Mouse (Mus musculus) 3134 (cell line): ENCODE measurements around the gene Pex6.
A peak's percentile ranks its signal among the peaks of the same experiment; 100 is the strongest.

Experiments
- DNase-seq: peaks from one replicate; pipeline ENCODE4 v3.0.0-alpha.2; 2011; ENCODE audit warnings: low spot score; ENCODE audit not compliant: insufficient read length; ENCODE audit errors: extremely low read depth

Pex6 gene

GRCm38 (mm10) chr17:46772404-46773277 is 61.4 kb downstream of the Pex6 start, which contains the start of gene 2310039H08Rik:
TSS of gene 2310039H08Rik (plus strand) at chr17:46772635.
- DNase-seq, result peak; percentile 94

GRCm38 (mm10) chr17:46773278-46774130 is 62.2 kb downstream of the Pex6 start:
- DNase-seq, result peak; percentile 58

GRCm38 (mm10) chr17:46774131-46774472 is 62.8 kb downstream of the Pex6 start:
- DNase-seq, result no peak

- DNase-seq, result no peak
These were observed 63.8 kb downstream of the Pex6 start for GRCm38 (mm10) chr17:46775070-46775469.
